ENCODE assay signal across 12 mouse cellular contexts in the genomic region with DNA sequence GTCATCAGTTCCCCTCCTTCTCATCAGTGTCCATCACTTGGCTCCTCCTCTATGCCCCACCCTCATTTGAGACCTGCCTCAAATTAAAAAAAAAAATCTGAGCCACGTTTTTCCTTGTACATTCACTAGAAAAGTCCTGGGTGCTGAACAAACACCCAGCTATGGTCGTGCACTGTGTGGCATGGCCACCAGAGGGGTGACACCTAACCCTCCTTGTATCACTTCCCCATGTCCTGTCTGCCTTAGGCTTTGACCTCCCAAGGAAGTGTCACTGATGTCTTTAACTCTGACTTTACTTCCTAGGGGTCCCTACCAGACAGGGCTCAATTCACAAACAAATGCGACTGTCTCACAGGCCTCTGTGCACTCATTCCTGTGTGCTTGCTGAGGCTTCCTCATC. TPM values are rescaled to one million over a fixed set of nuclear protein-coding genes. Genes with fewer than 3 reads are reported as not detected.
DNase-seq lines count a peak whose midpoint lies in the region; ATAC-seq and TF ChIP-seq lines count a peak whose summit lies in the region.
"Had no signal": no experiment of that assay in that cellular context is flagged by ENCODE, and none has a peak within 500 bp of the region (broad histone marks: within the 10 kb centered on the region; RNA-seq: fewer than 3 reads in every experiment).

No protein-coding gene starts in this region.

- H3K9ac ChIP-seq in stomach, postnatal 0 days (ENCODE audit: low read length): no peak overlapping the region
- H3K9ac ChIP-seq: embryonic facial prominence, embryonic 13.5 days; heart, embryonic 15.5 days had no signal

- no peak for ATAC-seq in stomach, postnatal 0 days (ENCODE audit: low FRiP score, low TSS enrichment)
- no peak for ATAC-seq in erythroblast, adult 5-6 weeks (replicated peaks; ENCODE audit: low FRiP score, poor library complexity, severe bottlenecking)
- ATAC-seq: forebrain, embryonic 14.5 days had no signal

- 52% methylated on average over 3 of the region's 3 CpGs for WGBS in kidney, adult 2 months
- WGBS in spleen, adult 2 months: 37% methylated on average over 3 of the region's 3 CpGs
- 48% methylated on average over 3 of the region's 3 CpGs for WGBS in stomach, postnatal 0 days

- H3K36me3 ChIP-seq in kidney, adult 2 months (ENCODE audit: control insufficient read depth, insufficient read depth, low read length): no peaks in the 10 kb centered on the region
- H3K36me3 ChIP-seq in spleen, adult 2 months (ENCODE audit: control insufficient read depth, insufficient read depth, low read length): no peaks in the 10 kb centered on the region
- H3K36me3 ChIP-seq in stomach, postnatal 0 days (ENCODE audit: control insufficient read depth, insufficient read depth, low read length): no peaks in the 10 kb centered on the region
- H3K36me3 ChIP-seq: embryonic facial prominence, embryonic 13.5 days; heart, embryonic 15.5 days had no signal

- TF ChIP-seq POLR2A in kidney, adult 2 months (IDR thresholded peaks at IDR 0.05; ENCODE audit: low read depth, low read length): no peak
- TF ChIP-seq POLR2A in spleen, adult 2 months (IDR thresholded peaks at IDR 0.05; ENCODE audit: low read depth, low read length): no peak

- no peak overlapping the region for H3K27ac ChIP-seq in kidney, adult 2 months (ENCODE audit: insufficient read depth, low read depth, low read length)
- H3K27ac ChIP-seq in spleen, adult 2 months (ENCODE audit: insufficient read depth, low read length): no peak overlapping the region
- no peak overlapping the region for H3K27ac ChIP-seq in stomach, postnatal 0 days (replicated peaks)
- H3K27ac ChIP-seq: embryonic facial prominence, embryonic 13.5 days; heart, embryonic 15.5 days had no signal

- DNase-seq in kidney, adult 2 months: no peak
- no peak for DNase-seq in kidney, postnatal 36 days
- peak in 1 of 2 experiments; percentile 30 for DNase-seq in spleen, adult 2 months (ENCODE audit: low read depth in 1 of 2, low spot score in 2 of 2)
- DNase-seq in spleen, postnatal 4 days (ENCODE audit: low spot score in 2 of 2): no peak
- DNase-seq in brain, adult 2 months (ENCODE audit: low read depth, low spot score): peak; percentile 5
- DNase-seq in stomach, postnatal 0 days (ENCODE audit: low spot score): no peak
- DNase-seq: cerebellum, postnatal 14 days; gastrocnemius, postnatal 14 days had no signal

- no peaks in the 10 kb centered on the region for H3K4me1 ChIP-seq in kidney, adult 2 months (ENCODE audit: control insufficient read depth, insufficient read depth, low read length)
- H3K4me1 ChIP-seq in spleen, adult 2 months (ENCODE audit: control insufficient read depth, insufficient read depth, insufficient read length): no peaks in the 10 kb centered on the region
- no peaks in the 10 kb centered on the region for H3K4me1 ChIP-seq in stomach, postnatal 0 days (replicated peaks; ENCODE audit: control insufficient read depth, insufficient read depth)
- H3K4me1 ChIP-seq: heart, embryonic 15.5 days had no signal

- TF ChIP-seq EP300 in stomach, postnatal 0 days (optimal IDR thresholded peaks at IDR 0.05): no peak

- H3K9me3 ChIP-seq in stomach, postnatal 0 days (ENCODE audit: control insufficient read depth, low read length): no peaks in the 10 kb centered on the region
- H3K9me3 ChIP-seq: embryonic facial prominence, embryonic 13.5 days; heart, embryonic 15.5 days had no signal

- no peaks in the 10 kb centered on the region for H3K27me3 ChIP-seq in kidney, adult 2 months (replicated peaks; ENCODE audit: control insufficient read depth, insufficient read depth, low read length)
- H3K27me3 ChIP-seq in spleen, adult 2 months (ENCODE audit: control insufficient read depth, insufficient read depth, low read length): no peaks in the 10 kb centered on the region
- H3K27me3 ChIP-seq in stomach, postnatal 0 days (ENCODE audit: control insufficient read depth, insufficient read depth, low read length): no peaks in the 10 kb centered on the region
- H3K27me3 ChIP-seq: embryonic facial prominence, embryonic 13.5 days; heart, embryonic 15.5 days had no signal

- H3K4me2 ChIP-seq in stomach, postnatal 0 days (replicated peaks; ENCODE audit: low read depth): no peak overlapping the region
- H3K4me2 ChIP-seq: embryonic facial prominence, embryonic 13.5 days; heart, embryonic 15.5 days had no signal

- 0 out of 2 replicates have a peak, but pooled peaks have one; percentile 20 for TF ChIP-seq CTCF in kidney, adult 2 months (conservative IDR thresholded peaks at IDR 0.05; ENCODE audit: insufficient read depth, insufficient read length, low read depth, low read length)
- TF ChIP-seq CTCF in spleen, adult 2 months (IDR thresholded peaks at IDR 0.05; ENCODE audit: extremely low read depth, insufficient read depth, insufficient read length, insufficient replicate concordance): peak; percentile 27; the same call in 1 of the 2 replicates
- TF ChIP-seq CTCF in stomach, postnatal 0 days (IDR thresholded peaks at IDR 0.05; ENCODE audit: low read depth): peak; percentile 41

- no peak overlapping the region for H3K4me3 ChIP-seq in kidney, adult 2 months (ENCODE audit: insufficient read depth, low read depth, low read length)
- no peak overlapping the region for H3K4me3 ChIP-seq in spleen, adult 2 months (ENCODE audit: extremely low read depth, insufficient read depth, insufficient read length)
- no peak overlapping the region for H3K4me3 ChIP-seq in stomach, postnatal 0 days (ENCODE audit: low read depth, low read length)
- H3K4me3 ChIP-seq: embryonic facial prominence, embryonic 13.5 days; heart, embryonic 15.5 days had no signal

RNA-seq across cellular contexts. Expression of a gene that starts 42.5 kb away (rescaled TPM):
- polyA plus RNA-seq in kidney, adult 2 months (2012; rRNA removed): 24.9 and 33.6 TPM in 2 replicates
- polyA plus RNA-seq in spleen, adult 2 months (2012; rRNA removed): 22.3 and 35.1 TPM in 2 replicates
- 28.3 and 29.9 TPM in 2 replicates for polyA plus RNA-seq in stomach, postnatal 0 days (2015; fragmentation: Nextera tagmentation; extraction: Ambion mirVana)
- 113 and 141 TPM in 2 replicates for total RNA-seq in erythroblast, adult 5-6 weeks (2015; ENCODE audit: low replicate concordance)
- 153 and 159 TPM in 2 replicates for total RNA-seq in erythroblast, adult 5-6 weeks (2017; ENCODE audit: low replicate concordance)
